Mouse (Mus musculus): ENCODE data around the gene Sult4a1. TPM values are rescaled to one million over a fixed set of nuclear protein-coding genes. Genes with fewer than 3 reads are reported as not detected.

Sult4a1 gene
- polyA plus RNA-seq, 1 experiment from 2014 or later, result 40.4 TPM

GRCm38 (mm10) chr15:84070116-84070676 lies 35.4 kb downstream of the Sult4a1 start:
- Histone ChIP-seq H3K4me2 (ENCODE audit: low read length) (peak overlapping the region; percentile 32; the same call in 1 of the 2 replicates), H3K27me3 (replicated peaks; ENCODE audit: control insufficient read depth, insufficient read depth, low read length) (no peaks in the 10 kb centered on the region), H3K36me3 (ENCODE audit: control insufficient read depth, insufficient read depth, low read length) (no peaks in the 10 kb centered on the region), H3K4me1 (ENCODE audit: control insufficient read depth, insufficient read depth, low read length) (peaks cover 14% of the 10 kb centered on the region; the same call in 1 of the 2 replicates), H3K9me3 (replicated peaks; ENCODE audit: control insufficient read depth, low read length) (no peaks in the 10 kb centered on the region), H3K27ac (ENCODE audit: low read depth, low read length) (peak overlapping the region; percentile 59), H3K9ac (ENCODE audit: low read length) (no peak overlapping the region), H3K4me3 (ENCODE audit: low read depth, low read length) (no peak overlapping the region)
- DNase-seq (ENCODE audit: low spot score), result no peak
- no peak for ATAC-seq
- WGBS, result 7% methylated on average over 13 of the region's 13 CpGs

- 8% methylated on average over 16 of the region's 16 CpGs for WGBS
- peak overlapping the region; percentile 32 for H3K4me2 ChIP-seq (ENCODE audit: low read length)
- no peak overlapping the region for H3K4me3 ChIP-seq (ENCODE audit: low read depth, low read length)
- H3K9me3 ChIP-seq (replicated peaks; ENCODE audit: control insufficient read depth, low read length), result no peaks in the 10 kb centered on the region
- peak; percentile 59 for DNase-seq (ENCODE audit: low spot score)
- no peak for ATAC-seq
- H3K27ac ChIP-seq (ENCODE audit: low read depth, low read length), result peak overlapping the region; percentile 59
- H3K4me1 ChIP-seq (ENCODE audit: control insufficient read depth, insufficient read depth, low read length), result peaks cover 15% of the 10 kb centered on the region; the same call in 1 of the 2 replicates
- H3K36me3 ChIP-seq (ENCODE audit: control insufficient read depth, insufficient read depth, low read length), result no peaks in the 10 kb centered on the region
- H3K9ac ChIP-seq (ENCODE audit: low read length), result no peak overlapping the region
- no peaks in the 10 kb centered on the region for H3K27me3 ChIP-seq (replicated peaks; ENCODE audit: control insufficient read depth, insufficient read depth, low read length)
These were observed 36.0 kb downstream of the Sult4a1 start for GRCm38 (mm10) chr15:84069455-84070050.

GRCm38 (mm10) chr15:84065701-84066100 lies 39.9 kb downstream of the Sult4a1 start:
- Histone ChIP-seq H3K4me2 (ENCODE audit: low read length) (no peak overlapping the region), H3K36me3 (ENCODE audit: control insufficient read depth, insufficient read depth, low read length) (no peaks in the 10 kb centered on the region), H3K27me3 (replicated peaks; ENCODE audit: control insufficient read depth, insufficient read depth, low read length) (no peaks in the 10 kb centered on the region), H3K9ac (ENCODE audit: low read length) (no peak overlapping the region), H3K9me3 (replicated peaks; ENCODE audit: control insufficient read depth, low read length) (no peaks in the 10 kb centered on the region), H3K27ac (ENCODE audit: low read depth, low read length) (no peak overlapping the region), H3K4me1 (ENCODE audit: control insufficient read depth, insufficient read depth, low read length) (peaks cover 15% of the 10 kb centered on the region; the same call in 1 of the 2 replicates), H3K4me3 (ENCODE audit: low read depth, low read length) (no peak overlapping the region)
- WGBS, result 70% methylated on average over 4 of the region's 4 CpGs
- ATAC-seq, result no peak
- no peak for DNase-seq (ENCODE audit: low spot score)

GRCm38 (mm10) chr15:84065140-84065539 lies 40.4 kb downstream of the Sult4a1 start, which contains the start of gene Efcab6:
Gene Efcab6 (minus strand): TSS chr15:84065379.
- Histone ChIP-seq H3K4me2 (ENCODE audit: low read length) (peak within 1 kb of the TSS; percentile 64), H3K27me3 (replicated peaks; ENCODE audit: control insufficient read depth, insufficient read depth, low read length) (no peaks in the 10 kb centered on the region), H3K9ac (ENCODE audit: low read length) (peak within 1 kb of the TSS; percentile 45), H3K9me3 (replicated peaks; ENCODE audit: control insufficient read depth, low read length) (no peaks in the 10 kb centered on the region), H3K4me3 (ENCODE audit: low read depth, low read length) (peak within 1 kb of the TSS; percentile 31), H3K27ac (ENCODE audit: low read depth, low read length) (no peak within 1 kb of the TSS), H3K4me1 (ENCODE audit: control insufficient read depth, insufficient read depth, low read length) (peaks cover 13% of the 10 kb centered on the region; the same call in 1 of the 2 replicates), H3K36me3 (ENCODE audit: control insufficient read depth, insufficient read depth, low read length) (no peaks in the 10 kb centered on the region)
- under 1% methylated on average over 29 of the region's 29 CpGs for WGBS
- ATAC-seq, result peak; percentile 73
- peak; percentile 79 for DNase-seq (ENCODE audit: low spot score)

GRCm38 (mm10) chr15:84058841-84059240 lies 46.7 kb downstream of the Sult4a1 start:
- DNase-seq (ENCODE audit: low spot score), result no peak

GRCm38 (mm10) chr15:84056083-84056482 lies 49.5 kb downstream of the Sult4a1 start:
- H3K4me3 ChIP-seq (ENCODE audit: low read depth, low read length), result no peak overlapping the region
- no peaks in the 10 kb centered on the region for H3K27me3 ChIP-seq (replicated peaks; ENCODE audit: control insufficient read depth, insufficient read depth, low read length)
- no peak for ATAC-seq
- no peaks in the 10 kb centered on the region for H3K36me3 ChIP-seq (ENCODE audit: control insufficient read depth, insufficient read depth, low read length)
- no peak for DNase-seq (ENCODE audit: low spot score)
- no peak overlapping the region for H3K27ac ChIP-seq (ENCODE audit: low read depth, low read length)
- H3K4me2 ChIP-seq (ENCODE audit: low read length), result no peak overlapping the region
- H3K4me1 ChIP-seq (ENCODE audit: control insufficient read depth, insufficient read depth, low read length), result peaks cover 3% of the 10 kb centered on the region
- WGBS, result 74% methylated on average over 5 of the region's 5 CpGs
- no peaks in the 10 kb centered on the region for H3K9me3 ChIP-seq (replicated peaks; ENCODE audit: control insufficient read depth, low read length)
- no peak overlapping the region for H3K9ac ChIP-seq (ENCODE audit: low read length)

More at GRCm38 (mm10) chr15:84058841-84059240, 46.7 kb downstream of the Sult4a1 start:
- H3K9me3 ChIP-seq (replicated peaks; ENCODE audit: control insufficient read depth, low read length), result no peaks in the 10 kb centered on the region
- no peak overlapping the region for H3K27ac ChIP-seq (ENCODE audit: low read depth, low read length)
- H3K9ac ChIP-seq (ENCODE audit: low read length), result no peak overlapping the region
- H3K4me2 ChIP-seq (ENCODE audit: low read length), result no peak overlapping the region
- 74% methylated on average over 6 of the region's 6 CpGs for WGBS
- ATAC-seq, result no peak
- H3K4me1 ChIP-seq (ENCODE audit: control insufficient read depth, insufficient read depth, low read length), result peaks cover under 1% of the 10 kb centered on the region; the same call in 1 of the 2 replicates
- no peak overlapping the region for H3K4me3 ChIP-seq (ENCODE audit: low read depth, low read length)
- no peaks in the 10 kb centered on the region for H3K36me3 ChIP-seq (ENCODE audit: control insufficient read depth, insufficient read depth, low read length)
- no peaks in the 10 kb centered on the region for H3K27me3 ChIP-seq (replicated peaks; ENCODE audit: control insufficient read depth, insufficient read depth, low read length)

- WGBS, result 28% methylated on average over 9 of the region's 9 CpGs
- Histone ChIP-seq H3K36me3 (ENCODE audit: control insufficient read depth, insufficient read depth, low read length) (no peaks in the 10 kb centered on the region), H3K9me3 (replicated peaks; ENCODE audit: control insufficient read depth, low read length) (no peaks in the 10 kb centered on the region), H3K9ac (ENCODE audit: low read length) (no peak overlapping the region), H3K4me3 (ENCODE audit: low read depth, low read length) (no peak overlapping the region), H3K4me2 (ENCODE audit: low read length) (no peak overlapping the region), H3K27me3 (replicated peaks; ENCODE audit: control insufficient read depth, insufficient read depth, low read length) (no peaks in the 10 kb centered on the region), H3K4me1 (ENCODE audit: control insufficient read depth, insufficient read depth, low read length) (peaks cover 3% of the 10 kb centered on the region), H3K27ac (ENCODE audit: low read depth, low read length) (no peak overlapping the region)
- DNase-seq (ENCODE audit: low spot score) (peak; percentile 93), ATAC-seq (peak; percentile 87)
These were observed 51.7 kb downstream of the Sult4a1 start for GRCm38 (mm10) chr15:84053859-84054258.

- Histone ChIP-seq H3K36me3 (ENCODE audit: control insufficient read depth, insufficient read depth, low read length) (no peaks in the 10 kb centered on the region), H3K9ac (ENCODE audit: low read length) (no peak overlapping the region), H3K4me3 (ENCODE audit: low read depth, low read length) (no peak overlapping the region), H3K9me3 (replicated peaks; ENCODE audit: control insufficient read depth, low read length) (no peaks in the 10 kb centered on the region), H3K27me3 (replicated peaks; ENCODE audit: control insufficient read depth, insufficient read depth, low read length) (no peaks in the 10 kb centered on the region), H3K4me2 (ENCODE audit: low read length) (no peak overlapping the region), H3K27ac (ENCODE audit: low read depth, low read length) (no peak overlapping the region), H3K4me1 (ENCODE audit: control insufficient read depth, insufficient read depth, low read length) (peaks cover 3% of the 10 kb centered on the region)
- 94% methylated on average over 4 of the region's 4 CpGs for WGBS
- ATAC-seq, result peak; percentile 44; the same call in 1 of the 2 replicates
- DNase-seq (ENCODE audit: low spot score), result no peak
These were observed 52.3 kb downstream of the Sult4a1 start for GRCm38 (mm10) chr15:84053240-84053639.

- Histone ChIP-seq H3K4me2 (ENCODE audit: low read length) (no peak overlapping the region), H3K9ac (ENCODE audit: low read length) (no peak overlapping the region), H3K27ac (ENCODE audit: low read depth, low read length) (no peak overlapping the region), H3K4me1 (ENCODE audit: control insufficient read depth, insufficient read depth, low read length) (peaks cover 3% of the 10 kb centered on the region), H3K36me3 (ENCODE audit: control insufficient read depth, insufficient read depth, low read length) (no peaks in the 10 kb centered on the region), H3K4me3 (ENCODE audit: low read depth, low read length) (no peak overlapping the region), H3K27me3 (replicated peaks; ENCODE audit: control insufficient read depth, insufficient read depth, low read length) (no peaks in the 10 kb centered on the region), H3K9me3 (replicated peaks; ENCODE audit: control insufficient read depth, low read length) (no peaks in the 10 kb centered on the region)
- DNase-seq (ENCODE audit: low spot score) (no peak), ATAC-seq (no peak)
- WGBS, result 83% methylated on average over 9 of the region's 9 CpGs
These were observed 53.2 kb downstream of the Sult4a1 start for GRCm38 (mm10) chr15:84052390-84052789.

All from forebrain, embryonic 14.5 days (tissue).